Mouse (Mus musculus) thymus, adult 2 months (tissue): ENCODE measurements at regions not wholly inside any gene's neighbourhood (a gene's known extent, or its start where the extent isn't known, plus 50 kb on each side); places are given as distances from the start of the nearest gene placed in this dataset.

Source experiments
- DNase-seq: peaks from one replicate; pipeline ENCODE4 v3.0.0; 2021
- H3K27ac ChIP-seq: fragments of 200-500 bp; 2 replicates; pipeline ENCODE4 v1.5.1; 2012; ENCODE audit warnings: low read length, control low read depth; ENCODE audit not compliant: control insufficient read depth, insufficient read depth
- H3K27me3 ChIP-seq: fragments of 200-500 bp; 2 replicates; pipeline ENCODE4 v1.6.1; 2012; ENCODE audit warnings: mild to moderate bottlenecking, low read length, moderate library complexity, mixed read lengths; ENCODE audit not compliant: control insufficient read depth, insufficient read depth
- H3K36me3 ChIP-seq: fragments of 200-500 bp; 2 replicates; pipeline ENCODE4 v1.6.1; 2012; ENCODE audit warnings: mild to moderate bottlenecking, low read length, moderate library complexity; ENCODE audit not compliant: control insufficient read depth, insufficient read depth
- H3K4me1 ChIP-seq: fragments of 200-500 bp; replicated peaks from 2 replicates; pipeline ENCODE4 v1.6.1; 2012; ENCODE audit warnings: low read length; ENCODE audit not compliant: control insufficient read depth, insufficient read depth
- H3K4me3 ChIP-seq: fragments of 200-500 bp; 2 replicates; pipeline ENCODE4 v1.5.1; 2012; ENCODE audit warnings: mild to moderate bottlenecking, low read length, control low read depth, moderate library complexity; ENCODE audit not compliant: control insufficient read depth, insufficient read depth
- CTCF ChIP-seq: fragments of 200-500 bp; IDR thresholded peaks from 2 replicates; pipeline ENCODE4 v1.5.1; 2012; ENCODE audit warnings: mild to moderate bottlenecking, control low read depth, low read length, moderate library complexity, borderline replicate concordance; ENCODE audit not compliant: control insufficient read depth, poor library complexity, insufficient read depth; ENCODE audit errors: extremely low read depth
- POLR2A ChIP-seq: fragments of 200-500 bp; IDR thresholded peaks from 2 replicates; pipeline ENCODE4 v1.6.1; 2012; ENCODE audit warnings: mild to moderate bottlenecking, low read length, control low read depth, moderate library complexity; ENCODE audit not compliant: control insufficient read depth, poor library complexity, insufficient read depth; ENCODE audit errors: extremely low read depth
- WGBS: fragments of 180-500 bp; shearing (Covaris S2); methylation state at CpG from one replicate; pipeline ENCODE4 v1.1.7; 2018; 5-methylcytosine and 5-hydroxymethylcytosine counted together

- H3K36me3 ChIP-seq, result no peaks in the 10 kb centered on the region
- WGBS, result 33% methylated on average over 6 of the region's 6 CpGs
- H3K27ac ChIP-seq, result no peak overlapping the region
- H3K4me3 ChIP-seq, result no peak overlapping the region
- no peak for TF ChIP-seq POLR2A
- no peak for TF ChIP-seq CTCF
- DNase-seq, result no peak
- no peaks in the 10 kb centered on the region for H3K27me3 ChIP-seq
- H3K4me1 ChIP-seq, result peaks cover 9% of the 10 kb centered on the region
These were observed 189.5 kb upstream of the Rybp start for GRCm38 (mm10) chr6:100476550-100477366.

DNA sequence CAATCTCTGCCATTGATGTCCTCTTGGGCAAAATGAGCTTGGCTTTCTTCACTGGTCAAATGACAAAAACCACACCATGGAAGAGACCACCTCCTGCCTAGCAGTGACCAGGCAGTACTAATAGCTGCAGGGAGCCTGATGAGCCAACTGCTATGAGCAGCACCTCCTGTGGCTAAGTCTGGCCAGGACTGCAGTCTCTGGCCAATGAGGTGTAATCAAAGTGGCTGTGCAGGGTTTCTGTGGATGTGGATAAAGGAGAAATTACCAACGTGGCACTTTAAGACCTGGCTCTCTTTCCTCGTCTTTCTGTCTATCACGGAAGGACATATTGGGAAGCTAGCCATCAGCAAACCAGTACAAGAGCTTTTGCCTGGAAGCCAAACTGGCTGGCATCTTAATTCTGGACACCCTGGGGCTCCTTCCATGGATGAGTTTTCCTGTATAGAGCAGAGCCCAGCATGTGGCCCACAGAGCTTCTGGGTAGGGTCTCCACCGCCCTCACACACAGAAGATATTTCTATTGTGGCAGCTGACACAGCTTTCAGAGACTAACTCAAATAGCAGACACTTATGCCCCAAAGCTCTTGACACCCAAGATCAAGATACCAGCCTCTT lies 188.2 kb upstream of the Rybp start:
- no peaks in the 10 kb centered on the region for H3K27me3 ChIP-seq
- 90% methylated on average over 4 of the region's 4 CpGs for WGBS
- H3K4me3 ChIP-seq, result no peak overlapping the region
- peaks cover 6% of the 10 kb centered on the region for H3K4me1 ChIP-seq
- no peak overlapping the region for H3K27ac ChIP-seq
- TF ChIP-seq POLR2A (no peak), CTCF (no peak)
- no peak for DNase-seq
- no peaks in the 10 kb centered on the region for H3K36me3 ChIP-seq

GRCm38 (mm10) chr6:100474326-100474725 lies 187.0 kb upstream of the Rybp start:
- no peak for DNase-seq
- H3K36me3 ChIP-seq, result no peaks in the 10 kb centered on the region
- no peak for TF ChIP-seq CTCF
- TF ChIP-seq POLR2A, result no peak
- no peaks in the 10 kb centered on the region for H3K4me1 ChIP-seq
- WGBS, result 96% methylated on average over 9 of the region's 9 CpGs
- H3K4me3 ChIP-seq, result no peak overlapping the region
- H3K27me3 ChIP-seq, result no peaks in the 10 kb centered on the region
- no peak overlapping the region for H3K27ac ChIP-seq

DNA sequence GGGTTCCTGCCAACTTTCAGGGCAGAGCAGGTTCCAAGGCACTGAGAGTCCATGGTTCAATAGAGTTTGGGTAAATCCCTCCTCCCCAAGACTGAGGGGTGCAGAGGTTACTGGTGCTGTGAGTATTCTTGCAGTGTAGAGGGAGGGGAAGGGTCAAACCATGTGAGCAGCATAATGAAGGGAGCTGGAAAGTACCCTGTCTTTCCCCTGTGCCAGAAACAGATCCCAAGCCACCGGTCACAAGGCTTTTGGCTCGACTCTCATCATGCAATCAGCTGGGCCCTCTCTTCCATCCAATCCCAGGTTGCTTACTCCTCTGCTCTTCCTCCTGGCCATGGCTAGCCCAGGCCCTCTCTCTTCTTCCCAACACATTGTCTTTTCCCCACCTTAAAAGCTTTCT lies 182.8 kb upstream of the Rybp start:
- Histone ChIP-seq H3K4me1 (no peaks in the 10 kb centered on the region), H3K36me3 (no peaks in the 10 kb centered on the region), H3K27ac (no peak overlapping the region), H3K4me3 (no peak overlapping the region), H3K27me3 (no peaks in the 10 kb centered on the region)
- WGBS, result 82% methylated on average over 2 of the region's 2 CpGs
- TF ChIP-seq CTCF, result no peak
- no peak for TF ChIP-seq POLR2A
- no peak for DNase-seq

GRCm38 (mm10) chr6:100462757-100463156 lies 175.5 kb upstream of the Rybp start:
- Histone ChIP-seq H3K27me3 (no peaks in the 10 kb centered on the region), H3K4me1 (no peaks in the 10 kb centered on the region), H3K27ac (no peak overlapping the region), H3K4me3 (no peak overlapping the region), H3K36me3 (no peaks in the 10 kb centered on the region)
- 96% methylated on average over 2 of the region's 2 CpGs for WGBS
- no peak for DNase-seq
- TF ChIP-seq CTCF (no peak), POLR2A (no peak)

GRCm38 (mm10) chr6:100453401-100453800 lies 166.1 kb upstream of the Rybp start:
- no peak overlapping the region for H3K4me3 ChIP-seq
- no peaks in the 10 kb centered on the region for H3K4me1 ChIP-seq
- DNase-seq, result no peak
- 90% methylated on average over 3 of the region's 3 CpGs for WGBS
- TF ChIP-seq POLR2A (no peak), CTCF (no peak)
- no peaks in the 10 kb centered on the region for H3K36me3 ChIP-seq
- no peak overlapping the region for H3K27ac ChIP-seq
- no peaks in the 10 kb centered on the region for H3K27me3 ChIP-seq
